Mouse (Mus musculus) stomach, postnatal 0 days (tissue): Measurements from ENCODE around the gene Aasdhppt. TPM values are rescaled to one million over a fixed set of nuclear protein-coding genes. Genes with fewer than 3 reads are reported as not detected.
A peak's percentile ranks its signal among the peaks of the same experiment; 100 is the strongest.

Source experiments
- ATAC-seq: fragments of 200-750 bp; cut with Nextera tagmentation; 2 replicates; pipeline ENCODE4 v1.8.0; 2017; ENCODE audit not compliant: low FRiP score, low TSS enrichment
- DNase-seq: peaks from one replicate; pipeline ENCODE4 v3.0.0-alpha.2; 2016; ENCODE audit warnings: low spot score
- H3K27ac ChIP-seq: fragments of 300-500 bp; sonication (generic); replicated peaks from 2 replicates; pipeline ENCODE4 v1.5.1; 2014; ENCODE audit warnings: mild to moderate bottlenecking, control low read depth
- H3K27me3 ChIP-seq: fragments of 300-500 bp; sonication (generic); 2 replicates; pipeline ENCODE4 v1.6.1; 2014; ENCODE audit warnings: low read length; ENCODE audit not compliant: control insufficient read depth, insufficient read depth
- H3K36me3 ChIP-seq: fragments of 300-500 bp; sonication (generic); 2 replicates; pipeline ENCODE4 v1.6.1; 2014; ENCODE audit warnings: low read length, mixed read lengths; ENCODE audit not compliant: control insufficient read depth, insufficient read depth
- H3K4me1 ChIP-seq: fragments of 300-500 bp; sonication (generic); replicated peaks from 2 replicates; pipeline ENCODE4 v1.6.1; 2014; ENCODE audit warnings: antibody characterized with exemption; ENCODE audit not compliant: control insufficient read depth, insufficient read depth
- H3K4me2 ChIP-seq: fragments of 300-500 bp; sonication (generic); replicated peaks from 2 replicates; pipeline ENCODE4 v1.6.1; 2014; ENCODE audit warnings: low read depth, mild to moderate bottlenecking, control low read depth, moderate library complexity
- H3K4me3 ChIP-seq: fragments of 300-500 bp; sonication (generic); 2 replicates; pipeline ENCODE4 v1.5.1; 2014; ENCODE audit warnings: low read depth, low read length, control low read depth
- H3K9ac ChIP-seq: fragments of 300-500 bp; sonication (generic); 2 replicates; pipeline ENCODE4 v1.6.1; 2014; ENCODE audit warnings: mild to moderate bottlenecking, low read length, control low read depth, mixed read lengths
- H3K9me3 ChIP-seq: fragments of 300-500 bp; sonication (generic); 2 replicates; pipeline ENCODE4 v1.6.1; 2016; ENCODE audit warnings: low read length; ENCODE audit not compliant: control insufficient read depth
- CTCF ChIP-seq: IDR thresholded peaks from 2 replicates; pipeline ENCODE4 v1.5.1; 2016; ENCODE audit warnings: antibody characterized with exemption, low read depth, mild to moderate bottlenecking, moderate library complexity
- EP300 ChIP-seq: optimal IDR thresholded peaks from 2 replicates; pipeline ENCODE3; 2016; ENCODE audit warnings: antibody characterized with exemption
- WGBS: fragments of 180-500 bp; shearing (Covaris S2); extraction: QIAGEN DNeasy Blood & Tissue Kit; methylation state at CpG from one replicate; pipeline ENCODE4 v1.1.7; 2014; 5-methylcytosine and 5-hydroxymethylcytosine counted together
- microRNA-seq: library from miRNA; unstranded; fragments of <30 nt; microRNA quantifications from one replicate; pipeline ENCODE4, GENCODE M21; 2016
- polyA plus RNA-seq: library from polyadenylated mRNA; unstranded; fragments of >200 nt; fragmentation: Nextera tagmentation; extraction: Ambion mirVana; gene quantifications from 2 replicates; pipeline ENCODE4 v1.2.1, GENCODE M21; 2015

The Aasdhppt gene
- polyA plus RNA-seq, 1 experiment from 2014 or later = 28.5 TPM

GRCm38 (mm10) chr9:4260746-4261090, 48.6 kb downstream of the Aasdhppt start:
- H3K4me1 ChIP-seq = no peaks in the 10 kb centered on the region
- no peaks in the 10 kb centered on the region for H3K36me3 ChIP-seq
- no peak for ATAC-seq
- H3K27ac ChIP-seq = no peak overlapping the region
- H3K4me2 ChIP-seq = peak overlapping the region; percentile 37; the same call in 1 of the 2 replicates
- H3K9me3 ChIP-seq = peaks cover 7% of the 10 kb centered on the region; the same call in 1 of the 2 replicates
- DNase-seq = no peak
- H3K27me3 ChIP-seq = no peaks in the 10 kb centered on the region
- peak overlapping the region; percentile 24; the same call in 1 of the 2 replicates for H3K4me3 ChIP-seq
- TF ChIP-seq EP300 = no peak
- TF ChIP-seq CTCF = no peak
- no peak overlapping the region for H3K9ac ChIP-seq
- 65% methylated on average over 12 of the region's 12 CpGs for WGBS

- Histone ChIP-seq H3K9ac (no peak overlapping the region), H3K9me3 (peaks cover 7% of the 10 kb centered on the region; the same call in 1 of the 2 replicates), H3K4me1 (no peaks in the 10 kb centered on the region), H3K4me2 (peak overlapping the region; percentile 37; the same call in 1 of the 2 replicates), H3K36me3 (no peaks in the 10 kb centered on the region), H3K4me3 (peak overlapping the region; percentile 24; the same call in 1 of the 2 replicates), H3K27me3 (no peaks in the 10 kb centered on the region), H3K27ac (no peak overlapping the region)
- WGBS = 56% methylated on average over 58 of the region's 65 CpGs
- DNase-seq (peak; percentile 61), ATAC-seq (0 out of 2 replicates have a peak, but pooled peaks have one; percentile 45)
- TF ChIP-seq CTCF (no peak), EP300 (no peak)
Observed at GRCm38 (mm10) chr9:4259841-4260745, 49.2 kb downstream of the Aasdhppt start.

- H3K9me3 ChIP-seq = peaks cover 7% of the 10 kb centered on the region; the same call in 1 of the 2 replicates
- 95% methylated on average over 10 of the region's 10 CpGs for WGBS
- H3K27me3 ChIP-seq = no peaks in the 10 kb centered on the region
- no peak for ATAC-seq
- no peaks in the 10 kb centered on the region for H3K4me1 ChIP-seq
- no peaks in the 10 kb centered on the region for H3K36me3 ChIP-seq
- TF ChIP-seq CTCF (no peak), EP300 (no peak)
- no peak overlapping the region for H3K27ac ChIP-seq
- no peak for DNase-seq
- no peak overlapping the region for H3K4me3 ChIP-seq
- H3K9ac ChIP-seq = no peak overlapping the region
- H3K4me2 ChIP-seq = no peak overlapping the region
Observed at GRCm38 (mm10) chr9:4259074-4259473, 50.2 kb downstream of the Aasdhppt start.

Small RNA genes lying within 50 kb of the gene (microRNA-seq; reads per million reads assigned to microRNA genes)
- gene Gm22195 = not detected

Other genes starting within 250 kb of the Aasdhppt start
- gene Kbtbd3, start 362 bp upstream of the Aasdhppt start, polyA plus RNA-seq = 7.9 and 8.9 TPM in 2 replicates
- gene Msantd4, start 67.1 kb upstream of the Aasdhppt start, polyA plus RNA-seq = 19.1 and 19.7 TPM in 2 replicates